25 mouse cellular contexts compared by ENCODE assay signal in genomic region chr3:59293437-59294199, GRCm38 (mm10). TPM values are rescaled to one million over a fixed set of nuclear protein-coding genes. Genes with fewer than 3 reads are reported as not detected.
"Had no signal": no experiment of that assay in that cellular context is flagged by ENCODE, and none has a peak within 500 bp of the region (broad histone marks: within the 10 kb centered on the region; RNA-seq: fewer than 3 reads in every experiment).

No protein-coding gene starts in this region.

- DNase-seq: gastrocnemius, adult 2 months; gastrocnemius, postnatal 10 days; gastrocnemius, postnatal 25 days; heart, adult 2 months; heart, postnatal 10 days; heart, postnatal 4 days; kidney, adult 18-20 months; kidney, adult 8-10 months; kidney, postnatal 10 days; kidney, postnatal 25 days; kidney, postnatal 4 days; left cerebral cortex, postnatal 4 days had no signal

- H3K27ac ChIP-seq: gastrocnemius, adult 2 months; heart, adult 2 months; heart, embryonic 10.5 days; hindbrain, embryonic 10.5 days; hindbrain, embryonic 12.5 days; hindbrain, embryonic 14.5 days; intestine, embryonic 15.5 days; layer of hippocampus, adult 2 months; limb, embryonic 13.5 days; limb, embryonic 15.5 days had no signal

- H3K9me3 ChIP-seq: heart, embryonic 10.5 days; heart, embryonic 12.5 days; hindbrain, embryonic 10.5 days; hindbrain, embryonic 12.5 days; intestine, embryonic 15.5 days; limb, embryonic 13.5 days; limb, embryonic 15.5 days had no signal

- H3K4me3 ChIP-seq: gastrocnemius, adult 2 months; heart, adult 2 months; heart, embryonic 10.5 days; heart, embryonic 12.5 days; hindbrain, embryonic 10.5 days; hindbrain, embryonic 12.5 days; intestine, embryonic 15.5 days; layer of hippocampus, adult 2 months; limb, embryonic 13.5 days; limb, embryonic 15.5 days had no signal

- H3K9ac ChIP-seq: heart, embryonic 12.5 days; hindbrain, embryonic 12.5 days; hindbrain, embryonic 14.5 days; intestine, embryonic 15.5 days; limb, embryonic 13.5 days; limb, embryonic 15.5 days had no signal

- H3K36me3 ChIP-seq: heart, embryonic 12.5 days; hindbrain, embryonic 12.5 days; intestine, embryonic 15.5 days; limb, embryonic 13.5 days; limb, embryonic 15.5 days had no signal

- ATAC-seq: forebrain, embryonic 16.5 days; inflammation-experienced regulatory T-cells, adult 6 months; intestine, embryonic 15.5 days; intestine, postnatal 0 days had no signal

- H3K27me3 ChIP-seq: heart, embryonic 12.5 days; hindbrain, embryonic 12.5 days; intestine, embryonic 15.5 days; limb, embryonic 13.5 days; limb, embryonic 15.5 days had no signal

- H3K4me1 ChIP-seq: heart, embryonic 10.5 days; heart, embryonic 12.5 days; hindbrain, embryonic 10.5 days; hindbrain, embryonic 12.5 days; intestine, embryonic 15.5 days; limb, embryonic 13.5 days had no signal

- H3K4me2 ChIP-seq: heart, embryonic 12.5 days; hindbrain, embryonic 12.5 days; hindbrain, embryonic 14.5 days; intestine, embryonic 15.5 days; limb, embryonic 13.5 days; limb, embryonic 15.5 days had no signal

RNA-seq across cellular contexts. Expression of gene P2ry12, which starts 30.9 kb away (rescaled TPM):
- total RNA-seq: granulocyte monocyte progenitor cell, adult 5-6 weeks had no signal

RNA-seq across cellular contexts. Expression of gene Igsf10, which starts 50.6 kb away (rescaled TPM):
- total RNA-seq: granulocyte monocyte progenitor cell, adult 5-6 weeks had no signal
- polyA plus RNA-seq: inflammation-experienced regulatory T-cells, adult 6 months had no signal
